Comparison of ENCODE assay signal across 14 mouse cellular contexts in the genomic region with DNA sequence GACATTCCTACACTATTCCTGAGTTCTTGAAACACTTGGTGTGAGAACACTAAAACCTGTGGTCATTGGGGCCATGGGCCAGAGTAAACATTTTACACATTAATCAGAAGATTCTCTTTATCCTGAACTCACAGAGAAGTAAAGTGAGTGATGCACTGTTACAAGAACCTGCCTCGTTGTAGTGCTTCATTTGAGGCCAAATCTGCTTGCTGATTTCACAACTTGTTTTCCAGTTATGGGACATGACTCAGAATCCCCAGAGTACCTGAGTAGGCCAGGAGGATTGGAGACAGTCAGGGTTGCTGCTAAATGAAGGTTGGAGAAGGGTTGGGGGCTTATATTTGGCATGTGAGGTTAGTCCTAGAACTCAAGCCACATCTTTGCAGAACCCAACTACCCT.
"Had no signal": no experiment of that assay in that cellular context is flagged by ENCODE, and none has a peak within 500 bp of the region (broad histone marks: within the 10 kb centered on the region; RNA-seq: fewer than 3 reads in every experiment).

No protein-coding gene starts in this region.

- DNase-seq: liver, postnatal 0 days; lung, adult 2 months; lung, postnatal 14 days; lung, postnatal 36 days; right cerebral cortex, postnatal 14 days; thymus, adult 18-20 months; thymus, postnatal 14 days; thymus, postnatal 4 days had no signal

- H3K27me3 ChIP-seq: lung, embryonic 15.5 days; megakaryocyte, embryonic 14.5 days; midbrain, embryonic 13.5 days; midbrain, embryonic 15.5 days; neural tube, embryonic 12.5 days had no signal

- ATAC-seq: liver, postnatal 0 days; lung, postnatal 0 days; midbrain, embryonic 13.5 days; midbrain, embryonic 15.5 days had no signal
